Mouse (Mus musculus) retina, embryonic 14.5 days (tissue): Measurements from ENCODE around the gene Zeb2.
A peak's percentile ranks its signal among the peaks of the same experiment; 100 is the strongest.

ENCODE experiments used
- DNase-seq: peaks from one replicate; pipeline ENCODE4 v3.0.0-alpha.2; 2015; ENCODE audit warnings: low spot score

Gene Zeb2

GRCm38 (mm10) chr2:44981646-44982045 lies 135.5 kb downstream of the Zeb2 start:
- DNase-seq, result no peak

DNA sequence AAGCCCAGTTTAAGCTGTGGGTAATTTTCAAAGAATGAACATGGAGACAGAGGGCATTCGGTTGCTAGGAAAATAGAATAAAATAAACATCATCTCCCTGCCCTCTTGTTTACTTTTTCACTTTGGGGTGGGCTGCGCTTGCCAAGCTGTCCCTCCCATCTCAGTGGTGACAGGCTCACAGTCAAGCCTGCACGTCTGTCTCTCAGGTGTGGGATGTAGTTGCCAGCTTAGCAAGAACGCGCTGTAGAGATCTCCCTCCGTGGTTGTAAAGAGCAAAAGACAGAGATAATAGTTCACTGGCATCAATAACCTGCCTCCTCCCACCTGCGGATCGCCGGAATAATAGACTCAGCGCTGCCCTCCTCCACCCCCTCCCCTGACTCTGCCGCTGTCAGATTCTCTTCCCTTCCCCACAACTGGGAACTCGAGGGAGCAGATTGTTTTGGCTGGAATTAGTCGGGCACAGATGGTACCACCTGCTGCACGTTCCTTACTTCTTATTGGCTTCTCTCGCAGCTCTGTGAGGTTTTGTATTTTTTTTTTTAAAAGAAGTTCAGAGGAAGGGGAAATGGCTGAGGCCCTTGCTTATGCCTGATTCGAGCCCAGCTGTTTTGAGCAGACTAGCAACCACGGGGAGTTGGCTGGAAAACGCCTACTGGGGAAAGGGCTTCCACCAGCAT lies 138.0 kb downstream of the Zeb2 start:
- DNase-seq, result peak; percentile 59

DNA sequence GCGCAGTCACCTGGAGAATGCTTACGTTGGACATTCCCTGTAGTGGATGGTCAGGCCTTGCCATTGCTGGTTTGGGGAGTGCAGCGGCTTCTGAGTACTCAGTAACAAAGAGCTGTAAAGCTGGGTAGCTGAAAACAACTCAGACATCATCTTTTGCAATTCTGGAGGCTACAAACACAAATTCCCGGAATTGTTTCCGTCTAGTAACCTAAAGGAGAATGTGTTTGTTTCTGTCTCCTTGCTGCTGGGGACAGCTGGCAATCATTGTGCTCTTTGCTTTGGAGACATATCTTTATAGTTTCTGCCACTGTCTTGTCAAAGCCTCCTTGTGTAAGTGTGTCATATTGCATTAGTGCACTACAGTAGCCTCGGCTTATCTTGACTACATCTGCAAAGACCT lies 139.2 kb downstream of the Zeb2 start:
- no peak for DNase-seq

- no peak for DNase-seq
Measured at GRCm38 (mm10) chr2:44977556-44977955, 139.6 kb downstream of the Zeb2 start.

DNA sequence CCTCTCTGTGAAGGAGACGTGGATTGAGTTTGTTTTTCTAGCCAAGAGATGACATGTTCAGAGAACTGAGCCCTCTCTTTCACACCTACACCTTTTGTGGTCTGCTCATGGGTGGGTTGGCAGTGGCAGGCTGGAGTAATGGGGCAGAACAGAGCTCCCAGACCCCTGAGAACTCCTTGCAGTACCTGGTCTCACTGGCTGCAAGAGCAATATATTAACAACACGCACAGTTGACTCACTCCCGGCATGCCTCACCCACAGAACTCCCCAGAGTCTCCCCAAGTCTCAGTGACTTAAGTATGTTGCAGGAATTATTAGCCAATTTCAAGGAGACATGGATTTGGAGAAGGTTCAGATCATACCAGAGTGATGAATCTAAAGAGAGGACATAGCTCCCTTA lies 140.1 kb downstream of the Zeb2 start:
- DNase-seq, result no peak

GRCm38 (mm10) chr2:44976484-44976883 lies 140.7 kb downstream of the Zeb2 start:
- DNase-seq, result no peak

DNA sequence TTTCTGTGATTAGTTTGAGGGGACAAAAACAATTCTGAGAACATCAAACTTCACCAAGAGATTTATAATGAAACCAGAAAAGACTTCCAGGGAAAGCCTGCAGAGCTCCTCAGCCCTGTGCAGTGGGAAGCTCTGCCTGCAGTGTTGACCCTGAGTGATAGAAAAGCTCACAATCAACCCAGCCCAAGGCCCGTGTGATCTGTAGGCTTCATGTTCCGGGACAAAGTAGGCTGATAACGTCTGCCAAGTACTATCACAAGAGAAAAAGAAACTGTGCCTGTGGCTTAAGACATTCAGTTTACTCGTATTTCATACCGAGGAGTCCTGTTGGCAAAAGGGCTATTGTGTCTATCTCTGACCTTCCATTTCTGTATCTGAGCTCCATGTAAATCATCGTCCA lies 143.4 kb downstream of the Zeb2 start:
- DNase-seq, result no peak

DNA sequence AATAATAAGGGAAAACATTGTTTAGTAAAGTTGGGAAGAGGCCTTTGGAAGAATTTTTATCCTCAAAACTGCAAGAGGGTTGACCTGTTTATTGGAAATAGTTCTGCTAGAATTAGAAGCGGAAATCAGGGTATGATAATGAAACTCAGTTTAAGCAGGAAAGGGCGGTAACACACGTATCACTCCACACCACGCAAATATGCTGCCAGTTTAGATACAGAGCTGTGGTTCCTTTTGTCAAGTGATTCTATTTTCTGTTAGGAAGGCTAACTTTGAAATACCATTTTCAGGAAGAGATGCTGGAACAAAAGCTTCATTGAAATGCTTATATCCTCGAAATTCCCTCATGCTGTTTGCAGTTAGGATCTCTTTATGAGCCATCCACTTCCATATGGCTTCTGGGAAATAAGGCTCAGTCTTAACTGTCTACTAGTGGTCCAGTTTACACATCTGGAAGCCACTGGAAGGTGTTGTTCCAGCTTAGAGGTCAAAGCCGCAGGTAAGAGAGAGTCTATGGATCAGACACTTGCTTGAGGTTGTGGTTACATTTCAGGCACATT lies 147.0 kb downstream of the Zeb2 start:
- DNase-seq, result no peak

GRCm38 (mm10) chr2:44969640-44970039 lies 147.6 kb downstream of the Zeb2 start:
- DNase-seq, result no peak

- DNase-seq, result no peak
Measured at GRCm38 (mm10) chr2:44969226-44969625, 148.0 kb downstream of the Zeb2 start.

DNA sequence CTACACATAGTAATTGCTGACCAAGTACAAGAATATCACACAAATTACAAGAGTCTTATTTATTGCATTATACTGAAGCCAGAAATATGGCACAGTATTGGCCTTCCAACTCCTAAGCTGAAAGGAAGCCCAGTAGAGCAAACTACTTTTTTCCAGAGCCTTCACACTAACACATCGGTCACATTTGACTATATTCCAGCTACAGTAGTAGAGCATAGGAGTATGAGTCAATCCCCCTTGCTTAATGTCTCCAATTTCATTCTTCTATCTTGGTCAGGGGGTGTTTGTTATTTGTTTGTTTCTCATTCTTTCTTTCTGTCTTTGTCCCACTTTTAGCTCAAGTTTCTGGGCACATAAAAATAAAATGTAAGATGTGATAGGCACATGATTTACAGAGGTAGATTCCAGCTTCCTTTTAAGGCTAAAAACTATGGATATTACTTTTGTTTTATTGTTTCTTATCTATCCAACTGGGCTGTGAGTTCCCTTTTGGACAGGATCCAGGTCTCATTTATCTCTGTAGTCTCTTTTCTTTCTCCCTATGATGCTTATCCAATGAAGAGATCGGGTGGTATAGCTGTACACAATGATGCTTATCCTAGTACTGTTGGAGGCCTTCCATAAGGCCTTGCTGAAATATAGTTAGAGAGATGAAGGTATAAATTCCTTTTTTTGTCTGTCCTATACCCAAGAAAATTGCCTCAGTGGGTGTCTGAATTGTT lies 151.2 kb downstream of the Zeb2 start:
- DNase-seq, result no peak

- no peak for DNase-seq
Measured at GRCm38 (mm10) chr2:44962620-44963019, 154.6 kb downstream of the Zeb2 start.

DNA sequence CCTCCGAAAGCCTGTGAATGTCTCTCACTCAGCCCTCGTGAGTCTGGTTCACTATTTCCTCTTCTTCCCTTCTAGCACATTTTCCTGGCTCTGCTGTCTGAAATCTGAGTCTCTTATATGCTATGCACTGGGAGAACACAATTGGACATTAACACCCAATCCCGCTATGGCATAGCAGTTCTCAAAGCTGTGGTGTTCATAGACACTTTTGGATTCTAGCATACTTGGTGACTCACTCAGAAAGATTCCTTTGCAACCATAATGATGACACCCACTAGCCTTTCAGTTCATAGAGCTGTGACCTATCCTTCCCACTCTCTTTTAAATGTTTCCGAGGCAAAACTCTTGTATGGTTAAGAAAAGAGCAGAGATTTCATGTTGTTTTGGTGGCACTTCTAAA lies 156.0 kb downstream of the Zeb2 start:
- no peak for DNase-seq

- no peak for DNase-seq
Measured at GRCm38 (mm10) chr2:44960561-44960960, 156.6 kb downstream of the Zeb2 start.

- DNase-seq, result no peak
Measured at GRCm38 (mm10) chr2:44957329-44957797, 159.8 kb downstream of the Zeb2 start.

GRCm38 (mm10) chr2:44956232-44956631 lies 161.0 kb downstream of the Zeb2 start:
- DNase-seq, result no peak

- DNase-seq, result no peak
Measured at GRCm38 (mm10) chr2:44955506-44955905, 161.7 kb downstream of the Zeb2 start.

- no peak for DNase-seq
Measured at GRCm38 (mm10) chr2:44954180-44954579, 163.0 kb downstream of the Zeb2 start.

DNA sequence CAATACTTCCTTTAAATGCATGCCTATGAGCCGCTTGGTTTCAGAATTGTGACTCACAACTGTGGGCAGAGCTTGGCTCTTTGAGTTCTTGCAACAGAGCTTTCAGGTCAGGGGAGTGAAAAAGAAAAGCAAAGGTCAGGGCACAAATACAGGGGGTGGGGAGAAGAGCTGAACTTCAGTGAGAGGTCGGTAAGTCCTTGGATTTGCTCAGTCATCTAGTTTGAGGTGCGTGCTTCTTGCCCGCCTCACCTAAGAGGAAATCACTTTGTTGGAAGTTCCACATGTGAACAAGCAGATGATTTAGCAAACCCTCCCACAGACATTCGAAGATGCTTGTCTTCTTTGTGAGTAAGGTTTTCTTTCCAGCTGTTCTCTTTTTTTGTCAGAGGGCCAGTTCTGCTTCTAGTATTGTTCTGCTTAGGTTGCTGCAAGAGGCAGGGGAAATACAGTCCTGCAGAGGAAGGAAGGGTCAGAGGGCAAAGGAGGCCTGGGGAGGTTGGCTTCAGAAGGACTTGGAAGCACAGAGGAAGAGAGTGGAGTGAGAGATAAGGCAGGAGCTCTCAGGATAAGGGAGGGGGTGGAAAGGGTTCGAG lies 164.3 kb downstream of the Zeb2 start:
- no peak for DNase-seq

GRCm38 (mm10) chr2:44951651-44952213 lies 165.5 kb downstream of the Zeb2 start:
- DNase-seq, result no peak

DNA sequence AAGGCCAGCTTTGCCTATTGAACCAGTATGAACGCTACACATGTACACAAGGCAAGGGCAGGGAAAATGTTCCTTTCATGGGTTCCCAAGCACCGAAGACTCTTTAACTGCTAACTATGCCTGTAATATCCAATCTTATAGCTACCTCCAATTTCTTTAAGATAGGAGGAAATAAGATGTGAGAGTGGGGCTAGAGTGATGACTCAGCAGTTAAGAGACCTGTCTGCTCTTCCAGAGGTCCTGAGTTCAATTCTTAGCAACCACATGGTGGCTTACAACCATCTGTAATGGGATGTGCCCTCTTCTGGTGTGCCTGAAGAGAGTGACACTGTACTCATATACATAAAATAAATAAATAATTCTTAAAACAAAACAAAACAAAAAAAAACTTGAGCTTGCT lies 172.5 kb downstream of the Zeb2 start:
- DNase-seq, result no peak
